Mouse (Mus musculus) olfactory bulb, adult 2 months (tissue): ENCODE data around the gene Creg2. TPM values are rescaled to one million over a fixed set of nuclear protein-coding genes. Genes with fewer than 3 reads are reported as not detected.

Source experiments
- H3K27ac ChIP-seq: fragments of 200-500 bp; 2 replicates; pipeline ENCODE4 v1.5.1; 2012; ENCODE audit warnings: low read depth, low read length; ENCODE audit not compliant: insufficient read depth
- H3K4me1 ChIP-seq: fragments of 200-500 bp; 2 replicates; pipeline ENCODE4 v1.6.1; 2012; ENCODE audit warnings: low read length; ENCODE audit not compliant: control insufficient read depth, insufficient read depth
- H3K4me3 ChIP-seq: fragments of 200-500 bp; 2 replicates; pipeline ENCODE4 v1.5.1; 2012; ENCODE audit warnings: mild to moderate bottlenecking, low read depth, low read length, moderate library complexity; ENCODE audit not compliant: insufficient read depth
- CTCF ChIP-seq: fragments of 200-500 bp; IDR thresholded peaks from 2 replicates; pipeline ENCODE4 v1.5.1; 2012; ENCODE audit warnings: low read depth, mild to moderate bottlenecking, low read length, moderate library complexity; ENCODE audit not compliant: insufficient read depth
- POLR2A ChIP-seq: fragments of 200-500 bp; IDR thresholded peaks from 2 replicates; pipeline ENCODE4 v1.6.1; 2012; ENCODE audit warnings: mild to moderate bottlenecking, low read depth, low read length, moderate library complexity; ENCODE audit not compliant: insufficient read depth
- WGBS: fragments of 180-500 bp; shearing (Covaris S2); methylation state at CpG from one replicate; pipeline ENCODE4 v1.1.7; 2018; 5-methylcytosine and 5-hydroxymethylcytosine counted together
- polyA plus RNA-seq: library from polyadenylated mRNA; stranded (reverse); fragments of >200 nt; gene quantifications from 2 replicates; pipeline ENCODE4 v1.2.4, GENCODE M21; 2012; ENCODE audit warnings: low replicate concordance; ENCODE audit not compliant: missing spikeins, insufficient read depth, insufficient read length

The Creg2 gene
- polyA plus RNA-seq, 1 experiment = not detected

- TF ChIP-seq POLR2A (no peak), CTCF (no peak)
- Histone ChIP-seq H3K4me3 (no peak overlapping the region), H3K27ac (no peak overlapping the region), H3K4me1 (peaks cover 7% of the 10 kb centered on the region)
- WGBS = 95% methylated on average over 7 of the region's 7 CpGs
These were observed 77.4 kb downstream of the Creg2 start for GRCm38 (mm10) chr1:39573890-39574289.

GRCm38 (mm10) chr1:39571653-39572052 is 79.6 kb downstream of the Creg2 start:
- Histone ChIP-seq H3K4me3 (no peak overlapping the region), H3K27ac (no peak overlapping the region), H3K4me1 (peaks cover 7% of the 10 kb centered on the region)
- WGBS = 59% methylated on average over 6 of the region's 6 CpGs
- TF ChIP-seq POLR2A (no peak), CTCF (no peak)

Other genes starting within 250 kb of the Creg2 start
- not detected in 2 replicates for gene Tbc1d8, start 172.7 kb downstream of the Creg2 start, polyA plus RNA-seq
- not detected in 2 replicates for gene Cnot11, start 116.5 kb downstream of the Creg2 start, polyA plus RNA-seq
- gene Rnf149, start 74.1 kb downstream of the Creg2 start, polyA plus RNA-seq = not detected in 2 replicates
- gene Rfx8, start 69.5 kb upstream of the Creg2 start, polyA plus RNA-seq = not detected in 2 replicates
- gene Gm3646, start 153.9 kb upstream of the Creg2 start, polyA plus RNA-seq = not detected in 2 replicates
- 300 and 913 TPM in 2 replicates for gene Map4k4, start 249.4 kb upstream of the Creg2 start, polyA plus RNA-seq